Mouse (Mus musculus) granulocyte monocyte progenitor cell, adult 5-6 weeks (primary cell): ENCODE data around the gene Best1. TPM values are rescaled to one million over a fixed set of nuclear protein-coding genes. Genes with fewer than 3 reads are reported as not detected.

ENCODE experiments used
- ATAC-seq: replicated peaks from 2 replicates; pipeline ENCODE4 v1.8.0; 2016; ENCODE audit warnings: mild to moderate bottlenecking, moderate TSS enrichment, inconsistent platforms; ENCODE audit not compliant: poor library complexity, severe bottlenecking
- total RNA-seq, 2 experiments: library from RNA; stranded (forward) in 1 of 2; stranded (reverse) in 1 of 2; fragments of 200-712, 200-1000 nt in 1 of 2; fragments of >200 nt in 1 of 2; fragmentation: Nextera tagmentation in 1 of 2; gene quantifications; 2 replicates each; pipeline ENCODE4 v1.2.3; 2014 to 2017

The Best1 gene
- total RNA-seq, 2 experiments from 2014 or later: not detected

- peak; percentile 82 for ATAC-seq
These were observed 62.6 kb downstream of the Best1 start for GRCm38 (mm10) chr19:9938824-9939303.

GRCm38 (mm10) chr19:9938156-9938823, 63.1 kb downstream of the Best1 start:
- no peak for ATAC-seq

GRCm38 (mm10) chr19:9937428-9937827, 64.0 kb downstream of the Best1 start:
- no peak for ATAC-seq

GRCm38 (mm10) chr19:9936579-9936978, 64.9 kb downstream of the Best1 start:
- peak; percentile 44 for ATAC-seq

Other genes starting within 250 kb of the Best1 start
- gene Scgb2a2, start 154.1 kb downstream of the Best1 start, total RNA-seq (2014; fragmentation: Nextera tagmentation): not detected in 2 replicates
- gene Scgb2a2, start 154.1 kb downstream of the Best1 start, total RNA-seq (2017): not detected in 2 replicates
- 143 and 171 TPM in 2 replicates for gene Incenp, start 102.1 kb downstream of the Best1 start, total RNA-seq (2014; fragmentation: Nextera tagmentation)
- 99.8 and 115 TPM in 2 replicates for gene Incenp, start 102.1 kb downstream of the Best1 start, total RNA-seq (2017)
- 806 and 810 TPM in 2 replicates for gene Fth1, start 21.0 kb downstream of the Best1 start, total RNA-seq (2014; fragmentation: Nextera tagmentation)
- 350 and 359 TPM in 2 replicates for gene Fth1, start 21.0 kb downstream of the Best1 start, total RNA-seq (2017)
- gene Rab3il1, start within 50 bp of the Best1 start, total RNA-seq (2014; fragmentation: Nextera tagmentation): 3.7 and 8.2 TPM in 2 replicates
- gene Rab3il1, start within 50 bp of the Best1 start, total RNA-seq (2017): 1.9 and 2.8 TPM in 2 replicates
- 0.38 and 0.97 TPM in 2 replicates for gene Fads3, start 39.9 kb upstream of the Best1 start, total RNA-seq (2014; fragmentation: Nextera tagmentation)
- 0.22 and 1.4 TPM in 2 replicates for gene Fads3, start 39.9 kb upstream of the Best1 start, total RNA-seq (2017)
- 4.8 and 5.5 TPM in 2 replicates for gene Fads2, start 100.1 kb upstream of the Best1 start, total RNA-seq (2014; fragmentation: Nextera tagmentation)
- 3.7 and 5.4 TPM in 2 replicates for gene Fads2, start 100.1 kb upstream of the Best1 start, total RNA-seq (2017)
- 11.3 and 14.5 TPM in 2 replicates for gene Fads1, start 181.3 kb upstream of the Best1 start, total RNA-seq (2014; fragmentation: Nextera tagmentation)
- gene Fads1, start 181.3 kb upstream of the Best1 start, total RNA-seq (2017): 9.7 and 18.5 TPM in 2 replicates
- gene Tmem258, start 202.4 kb upstream of the Best1 start, total RNA-seq (2014; fragmentation: Nextera tagmentation): 356 and 442 TPM in 2 replicates
- 191 and 246 TPM in 2 replicates for gene Tmem258, start 202.4 kb upstream of the Best1 start, total RNA-seq (2017)
- 82.9 and 89.7 TPM in 2 replicates for gene Fen1, start 202.5 kb upstream of the Best1 start, total RNA-seq (2014; fragmentation: Nextera tagmentation)
- 145 and 160 TPM in 2 replicates for gene Fen1, start 202.5 kb upstream of the Best1 start, total RNA-seq (2017)
- not detected in 2 replicates for gene Myrf, start 239.1 kb upstream of the Best1 start, total RNA-seq (2014; fragmentation: Nextera tagmentation)
- gene Myrf, start 239.1 kb upstream of the Best1 start, total RNA-seq (2017): not detected in 2 replicates